Mouse (Mus musculus) C2C12 (cell line): ENCODE data around the gene Cacna1b.

Source experiments
- CEBPB ChIP-seq: IDR thresholded peaks from one replicate; pipeline ENCODE4 v1.6.1; 2011; ENCODE audit warnings: low read depth, mild to moderate bottlenecking, control low read depth, moderate library complexity
- CTCF ChIP-seq: IDR thresholded peaks from one replicate; pipeline ENCODE4 v1.5.1; 2011; ENCODE audit not compliant: control insufficient read depth, insufficient read depth, insufficient read length
- MAX ChIP-seq: IDR thresholded peaks from one replicate; pipeline ENCODE4 v1.6.1; 2011; ENCODE audit warnings: mild to moderate bottlenecking, control low read depth
- USF1 ChIP-seq: IDR thresholded peaks from one replicate; pipeline ENCODE4 v1.6.1; 2011; ENCODE audit warnings: low read depth, mild to moderate bottlenecking, control low read depth, moderate library complexity

DNA sequence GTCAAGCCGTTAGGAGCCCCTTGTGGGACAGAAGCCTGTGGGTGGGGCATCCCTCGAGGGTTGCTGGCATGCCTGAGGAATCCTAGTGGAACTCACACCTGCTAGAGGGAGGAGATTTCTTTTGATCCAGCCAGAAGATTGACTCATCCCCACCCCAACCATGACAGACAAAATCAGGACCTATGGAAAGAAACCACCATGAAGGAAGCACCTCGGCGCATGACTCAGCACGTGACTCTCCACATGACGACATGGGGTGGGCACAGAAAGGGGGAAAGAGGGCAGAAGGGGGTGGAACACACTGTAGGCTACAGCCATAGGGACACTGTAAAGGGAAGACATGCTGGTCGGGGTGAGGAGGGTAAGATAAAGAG, 154.2 kb downstream of the Cacna1b start:
- TF ChIP-seq CTCF (no peak), USF1 (peak; percentile 65), MAX (no peak), CEBPB (no peak)
